Mouse (Mus musculus): ENCODE data around the gene Aebp2. TPM values are rescaled to one million over a fixed set of nuclear protein-coding genes. Genes with fewer than 3 reads are reported as not detected.

The Aebp2 gene
- total and polyA plus RNA-seq, 2 experiments from 2014 or later: 5.1 to 29.3 TPM

- H3K27me3 ChIP-seq (ENCODE audit: insufficient read depth, low read length): no peaks in the 10 kb centered on the region
- H3K4me3 ChIP-seq (ENCODE audit: low read length): no peak overlapping the region
- H3K9ac ChIP-seq (replicated peaks; ENCODE audit: low read length): no peak overlapping the region
- 24% methylated on average over 10 of the region's 10 CpGs for WGBS
- ATAC-seq (peak; percentile 71), DNase-seq (ENCODE audit: low spot score) (peak; percentile 92)
- H3K36me3 ChIP-seq (ENCODE audit: insufficient read depth, low read length): no peaks in the 10 kb centered on the region
- peak; percentile 96 for TF ChIP-seq CTCF (IDR thresholded peaks at IDR 0.05; ENCODE audit: low read depth)
- H3K4me1 ChIP-seq (ENCODE audit: insufficient read depth, low read length): no peaks in the 10 kb centered on the region
- H3K4me2 ChIP-seq (ENCODE audit: low read depth, low read length): 0 out of 2 replicates have a peak overlapping the region, but pooled peaks have one; percentile 18
- H3K27ac ChIP-seq: no peak overlapping the region
- no peaks in the 10 kb centered on the region for H3K9me3 ChIP-seq (ENCODE audit: low read length)
Observed at GRCm38 (mm10) chr6:140714905-140715365, 92.5 kb downstream of the Aebp2 start.

GRCm38 (mm10) chr6:140722058-140722457 lies 99.6 kb downstream of the Aebp2 start:
- Histone ChIP-seq H3K27ac (no peak overlapping the region), H3K4me2 (ENCODE audit: low read depth, low read length) (no peak overlapping the region), H3K9ac (replicated peaks; ENCODE audit: low read length) (no peak overlapping the region), H3K4me3 (ENCODE audit: low read length) (no peak overlapping the region), H3K36me3 (ENCODE audit: insufficient read depth, low read length) (no peaks in the 10 kb centered on the region), H3K27me3 (ENCODE audit: insufficient read depth, low read length) (no peaks in the 10 kb centered on the region), H3K4me1 (ENCODE audit: insufficient read depth, low read length) (no peaks in the 10 kb centered on the region), H3K9me3 (ENCODE audit: low read length) (no peaks in the 10 kb centered on the region)
- 85% methylated on average over 10 of the region's 10 CpGs for WGBS
- ATAC-seq (no peak), DNase-seq (ENCODE audit: low spot score) (no peak)
- no peak for TF ChIP-seq CTCF (IDR thresholded peaks at IDR 0.05; ENCODE audit: low read depth)

Other genes starting within 250 kb of the Aebp2 start
- gene Plekha5, start 198.6 kb upstream of the Aebp2 start, total RNA-seq (2014; rRNA removed): 34.4 and 37.8 TPM in 2 replicates
- gene Plekha5, start 198.6 kb upstream of the Aebp2 start, polyA plus RNA-seq (2015; fragmentation: Nextera tagmentation; extraction: Ambion mirVana): 29.3 and 29.9 TPM in 2 replicates
- not detected in 2 replicates for gene Gm11077, start 106.6 kb downstream of the Aebp2 start, total RNA-seq (2014; rRNA removed)
- not detected in 2 replicates for gene Gm11077, start 106.6 kb downstream of the Aebp2 start, polyA plus RNA-seq (2015; fragmentation: Nextera tagmentation; extraction: Ambion mirVana)